Mouse (Mus musculus) cerebellum, adult 9-10 months (tissue): Measurements from ENCODE around the gene Btbd35f1.
"Not testable (repeated sequence)": the region's sequence is repeated elsewhere in the genome, so short reads cannot be mapped to it uniquely, and the experiment has no call there.

ENCODE experiments used
- DNase-seq: peaks from one replicate; pipeline ENCODE4 v3.0.0; 2022

The Btbd35f1 gene

DNA sequence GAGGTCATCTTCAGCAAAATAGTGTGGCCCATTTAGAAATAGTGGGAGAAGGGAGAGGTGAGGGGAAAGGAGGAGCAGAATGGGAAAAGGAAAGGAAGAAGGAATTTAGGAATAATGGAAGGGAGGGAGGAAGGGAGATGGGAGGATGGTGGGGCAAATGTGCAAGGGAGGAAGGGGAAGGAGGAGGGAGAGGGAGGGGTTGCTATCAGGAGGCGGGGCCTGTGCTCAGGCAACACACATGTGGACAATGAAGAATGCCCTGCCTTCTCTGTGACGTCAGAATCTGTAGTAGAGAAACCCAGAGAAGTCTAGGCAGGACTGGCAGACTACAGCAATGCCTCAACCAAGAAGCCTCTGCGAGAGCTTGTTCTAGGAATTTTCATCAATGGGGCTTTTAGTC is at the start of gene Btbd35f1:
TSS of gene Btbd35f1 (plus strand) at position 301 of the 400 bp plus-strand sequence.
- not testable (repeated sequence) for DNase-seq

DNA sequence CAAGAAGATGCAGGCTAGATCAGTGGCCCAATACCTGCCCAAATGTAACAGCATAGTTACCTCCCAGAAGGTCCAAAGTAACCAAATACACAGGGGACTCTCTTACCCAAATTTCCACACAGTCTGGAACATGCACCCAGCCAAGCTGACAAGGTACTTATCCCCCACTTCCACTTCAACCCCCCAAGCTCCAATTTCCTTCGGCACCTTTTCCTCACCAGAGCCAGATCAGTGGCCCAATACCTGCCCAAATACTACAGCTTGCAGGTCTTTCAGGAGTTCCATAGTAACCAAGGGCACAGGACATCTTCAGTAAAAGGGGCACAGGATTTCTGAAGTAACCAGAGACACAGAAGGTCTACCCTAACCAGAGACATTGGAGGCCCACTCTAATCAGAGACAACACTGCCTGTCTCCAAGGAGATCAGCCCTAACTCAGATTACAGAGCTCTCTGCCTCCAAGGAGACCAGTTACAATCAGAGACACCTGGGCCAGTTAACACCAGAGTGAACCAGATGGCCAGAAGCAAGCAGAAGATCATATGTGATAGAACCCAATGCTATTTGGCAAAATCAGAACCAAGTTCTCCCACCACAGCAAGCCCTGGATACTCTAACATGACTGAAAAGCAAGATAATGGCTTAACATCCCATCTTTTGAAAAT is 31.2 kb downstream of the Btbd35f1 start:
- not testable (repeated sequence) for DNase-seq

- DNase-seq, result not testable (repeated sequence)
Observed at GRCm38 (mm10) chrX:32601008-32601407, 41.2 kb downstream of the Btbd35f1 start.

DNA sequence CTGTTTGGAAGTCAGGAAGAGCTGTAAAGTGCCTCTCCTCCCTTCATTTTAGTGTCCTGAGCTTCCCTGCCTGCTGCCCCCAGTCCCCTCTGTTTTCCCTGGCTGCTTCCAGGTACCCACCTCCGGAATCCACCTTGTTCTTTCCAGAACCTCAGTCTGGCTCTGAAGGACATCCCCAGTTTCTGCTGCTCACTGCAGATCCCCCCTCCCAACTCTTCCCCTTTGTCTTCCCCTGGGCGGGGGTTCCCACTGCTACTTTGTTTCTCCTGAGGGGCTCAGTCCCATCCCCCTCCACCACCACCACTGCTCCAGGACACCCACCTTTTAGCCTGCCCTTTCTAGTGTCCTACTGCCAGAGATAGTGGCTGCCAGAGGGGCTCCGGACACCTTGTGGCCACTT is 41.6 kb downstream of the Btbd35f1 start:
- DNase-seq, result not testable (repeated sequence)
